Mouse (Mus musculus): ENCODE data around the gene Oas1a.
A peak's percentile ranks its signal among the peaks of the same experiment; 100 is the strongest.
"Not testable (repeated sequence)": the region's sequence is repeated elsewhere in the genome, so short reads cannot be mapped to it uniquely, and the experiment has no call there.

Oas1a gene

DNA sequence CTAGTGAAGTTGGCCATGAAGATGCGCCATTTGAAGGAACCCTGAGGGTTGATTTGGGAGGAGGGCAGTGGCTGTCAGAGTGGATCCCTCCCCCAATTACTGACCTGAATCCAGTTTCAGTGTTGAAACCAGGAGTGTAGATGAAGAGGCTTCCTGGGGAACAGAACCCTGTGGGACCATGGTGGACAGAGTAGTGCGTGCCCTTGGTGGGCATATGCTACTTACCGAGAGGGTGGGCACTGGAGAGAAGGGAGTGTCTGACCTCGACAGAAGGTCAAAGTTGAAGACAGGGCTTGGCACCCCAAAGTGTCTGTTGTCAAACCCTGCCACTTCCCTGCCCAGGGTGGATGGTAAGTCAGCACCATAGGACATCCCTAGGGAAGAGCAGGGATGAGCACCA, 13.5 kb downstream of the Oas1a start:
- DNase-seq (ENCODE audit: low read depth): not testable (repeated sequence)

- DNase-seq (ENCODE audit: low read depth): no peak
Measured at GRCm38 (mm10) chr5:120892243-120892660, 15.1 kb downstream of the Oas1a start.

- not testable (repeated sequence) for DNase-seq (ENCODE audit: low read depth)
Measured at GRCm38 (mm10) chr5:120891566-120892242, 15.6 kb downstream of the Oas1a start.

- DNase-seq (ENCODE audit: low read depth): no peak
Measured at GRCm38 (mm10) chr5:120890991-120891390, 16.3 kb downstream of the Oas1a start.

- no peak for DNase-seq (ENCODE audit: low read depth)
Measured at GRCm38 (mm10) chr5:120890026-120890425, 17.3 kb downstream of the Oas1a start.

DNA sequence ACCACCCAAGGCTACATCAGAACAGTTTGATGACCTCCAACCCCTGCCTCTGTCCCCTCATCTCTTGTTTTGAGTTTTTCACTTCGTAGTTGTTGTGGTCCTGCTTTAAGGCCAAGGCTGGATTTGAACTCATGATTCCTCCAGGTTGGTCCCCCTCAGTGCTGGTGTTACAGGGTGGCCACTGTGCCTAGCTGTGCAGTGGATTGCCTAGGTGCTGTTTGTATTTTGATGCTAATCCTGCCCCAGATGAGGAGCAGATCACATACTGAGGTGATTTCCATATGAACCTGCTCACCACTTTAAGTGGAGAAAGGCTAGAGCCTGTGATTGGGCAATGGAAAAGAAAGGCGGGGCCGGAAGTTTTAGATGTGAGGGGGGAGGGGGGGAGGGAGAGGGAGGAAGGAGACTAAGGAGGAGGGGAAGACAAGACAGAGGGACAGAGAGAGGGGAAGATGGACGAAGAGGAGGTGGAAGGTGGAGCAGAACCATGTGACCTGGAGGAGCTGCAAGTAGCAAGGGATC, 19.0 kb downstream of the Oas1a start:
- not testable (repeated sequence) for DNase-seq (ENCODE audit: low read depth)

GRCm38 (mm10) chr5:120887831-120888230, 19.5 kb downstream of the Oas1a start:
- no peak for DNase-seq (ENCODE audit: low read depth)

GRCm38 (mm10) chr5:120887413-120887812, 19.9 kb downstream of the Oas1a start, which contains the start of gene Oas1g:
Oas1g (minus strand) TSS chr5:120887613.
- DNase-seq (ENCODE audit: low read depth): not testable (repeated sequence)

- not testable (repeated sequence) for DNase-seq (ENCODE audit: low read depth)
Measured at GRCm38 (mm10) chr5:120881681-120882080, 25.6 kb downstream of the Oas1a start.

DNA sequence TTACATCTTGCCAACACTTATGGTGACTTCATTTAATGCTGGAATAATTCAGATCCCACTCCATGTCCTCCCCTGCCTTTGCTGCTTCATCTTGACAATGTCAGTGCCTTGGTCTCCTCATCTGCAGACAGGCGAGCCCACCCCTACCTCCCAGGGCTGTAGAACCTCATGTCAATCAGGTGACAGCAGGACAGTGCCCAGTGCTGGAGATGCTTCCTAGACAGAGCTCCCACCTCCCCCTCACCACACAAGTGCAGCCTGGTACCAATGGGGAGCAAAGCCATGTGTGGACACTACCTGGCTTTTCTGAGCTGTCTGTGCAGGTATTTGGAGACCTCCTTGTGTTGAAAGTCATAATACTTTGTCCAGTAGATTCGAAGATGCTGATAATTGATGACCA, 28.5 kb downstream of the Oas1a start:
- DNase-seq (ENCODE audit: low read depth): not testable (repeated sequence)

DNA sequence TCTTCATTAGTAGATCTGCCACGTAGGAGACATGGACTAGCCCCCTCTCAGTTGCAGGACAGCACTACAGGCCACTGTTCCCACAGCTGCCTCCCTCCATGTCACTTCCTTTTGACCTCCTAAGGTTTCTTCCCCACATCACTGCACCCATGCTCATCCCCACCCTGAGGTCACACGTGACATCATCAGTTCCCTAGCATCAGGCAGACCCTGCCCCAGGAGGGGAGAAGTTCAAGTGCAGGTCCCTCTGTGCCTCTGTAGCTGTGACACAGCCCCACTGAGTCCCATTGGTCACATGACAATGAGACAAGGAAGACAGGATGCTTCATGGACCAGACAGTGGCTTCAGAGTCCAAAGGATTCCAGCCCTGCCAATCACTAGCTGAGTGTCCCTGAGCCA, 29.9 kb downstream of the Oas1a start:
- DNase-seq (ENCODE audit: low read depth): not testable (repeated sequence)

DNA sequence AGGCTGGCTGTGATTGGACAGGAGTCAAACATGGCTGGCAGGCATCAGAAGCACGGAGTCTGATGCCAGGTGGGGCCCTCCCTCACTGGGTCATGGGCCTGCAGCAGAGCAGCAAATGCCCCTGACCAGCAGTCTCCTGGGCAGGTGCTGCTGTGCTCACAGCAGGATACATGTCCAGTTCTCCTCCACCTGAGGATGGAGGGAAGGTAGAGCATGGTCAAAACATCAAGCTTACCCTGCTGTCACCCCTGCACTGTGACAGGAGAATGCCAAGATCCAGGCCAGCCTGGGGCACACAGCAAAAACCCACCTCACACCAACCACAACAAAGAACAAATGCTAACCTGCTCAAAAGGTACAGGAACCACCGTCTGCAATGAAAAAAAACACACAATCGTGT, 30.5 kb downstream of the Oas1a start:
- not testable (repeated sequence) for DNase-seq (ENCODE audit: low read depth)

- no peak for DNase-seq (ENCODE audit: low read depth)
Measured at GRCm38 (mm10) chr5:120871469-120871868, 35.9 kb downstream of the Oas1a start.

DNA sequence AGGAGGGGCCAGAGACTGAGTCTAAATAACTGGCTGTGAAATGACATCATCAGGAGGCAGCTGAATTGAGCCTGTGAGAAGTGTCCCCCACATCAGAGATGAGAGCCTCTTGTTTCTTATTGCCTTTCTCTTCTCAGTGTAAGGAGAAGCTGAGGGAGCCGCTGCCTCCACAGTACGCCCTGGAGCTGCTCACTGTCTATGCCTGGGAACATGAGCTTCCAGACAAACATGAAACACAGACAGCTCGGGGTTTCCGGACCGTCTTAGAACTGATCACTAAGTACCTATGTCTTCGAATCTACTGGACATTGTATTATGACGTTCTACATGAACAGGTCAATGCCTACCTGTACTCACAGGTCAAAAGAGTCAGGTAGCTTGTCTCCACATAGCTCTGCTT, 36.5 kb downstream of the Oas1a start:
- DNase-seq (ENCODE audit: low read depth): no peak

DNA sequence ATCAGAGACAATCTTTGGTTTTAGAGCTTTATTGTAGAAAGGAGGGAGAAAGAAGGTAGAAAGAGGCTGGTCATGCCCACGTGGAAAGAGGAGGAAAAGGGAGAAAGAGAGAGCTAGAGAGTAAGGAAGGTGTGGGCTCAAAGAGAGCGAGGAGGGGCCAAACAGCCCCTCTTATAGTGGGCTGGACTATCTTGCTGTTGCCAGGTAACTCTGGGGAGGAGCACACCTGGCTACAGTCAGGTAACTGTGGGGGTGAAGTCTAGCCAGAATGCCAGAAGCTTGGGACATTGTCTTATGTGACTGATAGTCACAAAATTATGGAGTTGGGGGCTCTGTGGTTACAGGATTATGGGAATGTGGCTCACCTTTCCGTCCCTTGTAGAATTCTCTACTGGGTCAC, 37.2 kb downstream of the Oas1a start:
- no peak for DNase-seq (ENCODE audit: low read depth)

DNA sequence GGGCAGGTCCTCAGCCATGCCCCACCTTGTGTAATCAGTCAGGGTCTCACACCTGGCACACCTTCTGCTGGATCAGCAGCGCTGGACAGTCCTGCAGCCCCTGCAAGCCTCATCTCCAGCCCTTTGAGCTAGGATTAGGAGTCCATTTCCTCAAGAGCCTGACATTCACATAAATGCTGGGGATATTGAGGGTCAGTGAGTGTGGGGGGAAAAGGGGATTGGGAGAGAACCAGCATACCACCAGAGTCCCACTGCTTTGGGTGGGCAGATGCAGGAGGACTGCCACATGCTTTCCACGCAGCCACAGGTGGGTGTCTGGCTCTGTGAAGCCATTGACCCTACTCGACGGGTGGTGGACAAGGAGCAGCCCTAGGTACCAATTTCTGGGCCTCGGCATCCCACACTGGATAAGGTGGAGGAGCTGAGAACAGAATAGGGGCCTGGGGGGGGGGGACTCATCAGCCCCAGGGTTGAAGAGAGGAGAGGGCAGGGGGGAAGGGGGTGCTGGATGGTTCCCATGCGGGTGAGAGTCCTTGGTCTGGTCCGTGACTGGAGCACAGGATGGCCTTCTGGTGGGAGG, 37.8 kb downstream of the Oas1a start:
- no peak for DNase-seq (ENCODE audit: low read depth)

- DNase-seq (ENCODE audit: low read depth): peak; percentile 29
Measured at GRCm38 (mm10) chr5:120865336-120865860, 41.9 kb downstream of the Oas1a start.

DNA sequence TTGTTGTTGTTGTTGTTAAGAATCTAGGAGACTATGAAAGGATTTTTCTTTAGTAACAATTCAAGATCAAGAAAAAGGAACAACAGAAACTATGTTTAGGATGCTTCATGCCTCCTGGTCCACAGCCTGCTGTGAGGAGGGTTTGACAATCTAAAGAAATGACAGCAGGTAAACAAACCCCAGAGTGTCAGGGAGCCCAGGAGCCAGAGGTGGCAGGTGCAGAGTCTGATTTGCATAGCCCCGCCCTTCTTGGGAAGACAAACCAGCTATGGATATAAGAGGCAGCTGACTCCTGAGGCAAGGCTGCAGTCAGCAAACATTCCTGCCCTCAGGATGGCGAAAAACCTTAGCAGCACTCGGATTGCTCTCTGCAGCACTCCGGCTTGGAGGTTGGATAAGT, 46.2 kb downstream of the Oas1a start, which contains the start of gene Oas1h:
Gene Oas1h, plus strand, starts transcription at position 301 of the 400 bp plus-strand sequence.
- no peak for DNase-seq (ENCODE audit: low read depth)

DNA sequence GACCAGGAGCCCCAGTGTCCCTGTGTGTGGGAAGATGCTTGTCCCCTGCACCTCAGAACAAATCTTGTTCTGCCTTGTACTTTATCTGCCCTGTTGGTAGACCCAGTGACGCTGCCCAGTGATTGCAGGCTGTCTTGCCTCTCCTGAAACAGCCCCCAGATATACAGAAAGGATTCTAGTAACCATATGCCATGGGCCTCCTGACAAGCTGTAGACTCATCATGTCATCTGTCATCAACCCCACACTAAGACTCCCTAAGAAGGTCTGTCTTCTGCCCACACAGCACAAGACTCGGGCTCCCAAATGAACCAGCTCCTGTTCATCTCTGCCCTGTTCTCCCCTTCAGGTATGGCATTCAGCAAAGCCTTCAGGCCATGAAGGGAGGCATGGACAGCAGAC, 48.1 kb downstream of the Oas1a start:
- no peak for DNase-seq (ENCODE audit: low read depth)

DNA sequence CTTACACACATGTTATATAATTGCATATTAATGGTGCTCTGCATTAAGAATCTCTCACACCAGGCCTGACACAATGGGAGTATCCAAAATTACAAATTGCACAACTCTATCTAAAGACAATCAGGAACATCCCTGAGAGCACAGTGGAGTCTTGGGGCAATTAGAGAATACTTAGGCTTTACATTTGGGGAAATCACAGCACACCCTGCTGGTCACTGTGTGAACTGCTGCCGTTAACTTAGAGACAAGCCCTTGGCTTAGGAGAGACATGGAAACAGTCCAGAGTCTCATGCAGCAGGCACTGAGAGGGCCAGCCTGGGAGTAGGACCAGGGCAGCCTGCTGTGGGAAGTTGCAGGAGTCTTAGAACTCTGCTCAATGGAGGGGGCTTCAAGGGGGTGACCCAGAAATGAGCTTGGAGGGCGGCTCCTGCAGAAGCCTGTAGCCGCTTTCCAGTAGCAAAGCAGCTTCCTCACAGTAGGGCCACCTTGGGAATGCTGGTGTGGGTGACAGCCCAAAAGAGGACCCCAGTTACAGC, 57.7 kb downstream of the Oas1a start:
- DNase-seq (ENCODE audit: low read depth): peak; percentile 42

GRCm38 (mm10) chr5:120847067-120847466, 60.3 kb downstream of the Oas1a start, which contains the start of gene Oas1f:
Oas1f (plus strand) TSS chr5:120847367.
- DNase-seq (ENCODE audit: low read depth): no peak

Measured in c-Kit-positive CD71-negative TER-119-negative erythroid progenitor cells, embryonic 14.5 days (primary cell).